Mouse (Mus musculus) testis, adult 2 months (tissue): ENCODE results near the gene Kynu.

Experiments
- CTCF ChIP-seq: fragments of 200-500 bp; IDR thresholded peaks from 2 replicates; pipeline ENCODE4 v1.5.1; 2012; ENCODE audit warnings: low read depth, mild to moderate bottlenecking, inconsistent platforms, low read length, moderate library complexity; ENCODE audit not compliant: control insufficient read depth, insufficient read depth, insufficient replicate concordance
- POLR2A ChIP-seq: fragments of 200-500 bp; IDR thresholded peaks from 2 replicates; pipeline ENCODE4 v1.6.1; 2012; ENCODE audit warnings: low read depth, mild to moderate bottlenecking, inconsistent platforms, low read length, moderate library complexity; ENCODE audit not compliant: control insufficient read depth

DNA sequence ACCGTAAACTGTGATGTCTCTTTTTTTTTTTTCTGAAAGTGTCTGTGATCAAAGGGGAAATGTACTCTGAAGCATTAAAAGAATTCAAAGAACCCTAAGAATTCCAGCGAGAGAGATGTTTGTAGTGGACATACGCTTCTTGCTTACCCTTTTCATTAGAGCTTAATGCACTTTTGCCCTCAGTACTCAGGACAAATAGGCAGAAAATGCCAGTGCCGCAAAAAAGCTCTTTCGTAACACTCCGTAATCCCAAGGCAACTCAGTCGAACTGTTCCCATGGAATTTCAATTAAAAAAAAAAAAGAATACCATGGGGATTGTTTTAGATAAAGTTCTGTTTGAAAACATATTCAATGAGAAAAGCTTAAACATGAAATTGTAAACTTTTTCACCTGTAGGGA lies 41.3 kb upstream of the Kynu start:
- TF ChIP-seq CTCF, result no peak
- no peak for TF ChIP-seq POLR2A
